Mouse (Mus musculus): ENCODE measurements around the gene Tbk1.

- TF ChIP-seq CTCF (IDR thresholded peaks at IDR 0.05; ENCODE audit: borderline replicate concordance, extremely low read depth, insufficient read depth, insufficient read length), result no peak
- no peak for TF ChIP-seq POLR2A (IDR thresholded peaks at IDR 0.05; ENCODE audit: borderline replicate concordance, extremely low read depth, insufficient read depth, insufficient read length, poor library complexity, severe bottlenecking)
Measured at GRCm38 (mm10) chr10:121634159-121634558, 47.6 kb upstream of the Tbk1 start.

All from brain, embryonic 14.5 days (tissue).